Mouse (Mus musculus): ENCODE results near the gene Dusp16. TPM values are rescaled to one million over a fixed set of nuclear protein-coding genes. Genes with fewer than 3 reads are reported as not detected.
"Not testable (repeated sequence)": the region's sequence is repeated elsewhere in the genome, so short reads cannot be mapped to it uniquely, and the experiment has no call there.

The Dusp16 gene
- polyA plus RNA-seq, 1 experiment from 2014 or later: 11.0 TPM

DNA sequence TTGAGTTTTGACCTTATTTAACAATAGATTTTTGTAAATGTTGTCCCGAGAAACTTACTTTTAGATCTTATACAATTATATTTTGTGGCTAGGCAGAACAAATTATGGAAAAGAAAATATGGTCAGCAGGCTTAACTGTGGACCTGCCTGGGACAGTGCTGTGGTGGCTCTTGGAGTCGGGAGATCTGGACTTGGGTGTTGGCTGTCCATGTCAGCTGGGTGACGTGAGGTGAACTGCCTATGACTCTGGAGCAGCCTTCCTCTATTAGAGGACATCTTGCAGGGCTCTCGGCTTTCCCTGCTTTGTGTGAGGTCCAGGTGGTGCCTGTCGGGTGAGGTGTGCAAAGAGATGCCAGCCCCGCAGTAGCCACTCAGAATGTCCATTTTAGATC is 91.2 kb downstream of the Dusp16 start:
- 91% methylated on average over 6 of the region's 6 CpGs for WGBS
- no peak overlapping the region for H3K27ac ChIP-seq
- H3K27me3 ChIP-seq (replicated peaks): no peaks in the 10 kb centered on the region
- H3K4me2 ChIP-seq (replicated peaks): no peak overlapping the region
- peaks cover 7% of the 10 kb centered on the region; the same call in 1 of the 2 replicates for H3K4me1 ChIP-seq
- no peak for ATAC-seq (ENCODE audit: low FRiP score, low read depth)
- H3K4me3 ChIP-seq: no peak overlapping the region
- H3K36me3 ChIP-seq: no peaks in the 10 kb centered on the region
- no peak overlapping the region for H3K9ac ChIP-seq
- no peaks in the 10 kb centered on the region for H3K9me3 ChIP-seq

GRCm38 (mm10) chr6:134700451-134701210 is 91.8 kb downstream of the Dusp16 start:
- H3K27me3 ChIP-seq (replicated peaks): no peaks in the 10 kb centered on the region
- H3K36me3 ChIP-seq: no peaks in the 10 kb centered on the region
- H3K4me1 ChIP-seq: peaks cover 7% of the 10 kb centered on the region; the same call in 1 of the 2 replicates
- no peaks in the 10 kb centered on the region for H3K9me3 ChIP-seq
- no peak for ATAC-seq (ENCODE audit: low FRiP score, low read depth)
- H3K27ac ChIP-seq: no peak overlapping the region
- no peak overlapping the region for H3K4me3 ChIP-seq
- no peak overlapping the region for H3K9ac ChIP-seq
- H3K4me2 ChIP-seq (replicated peaks): no peak overlapping the region
- 57% methylated on average over 8 of the region's 8 CpGs for WGBS

GRCm38 (mm10) chr6:134698243-134698642 is 94.2 kb downstream of the Dusp16 start:
- Histone ChIP-seq H3K27ac (no peak overlapping the region), H3K36me3 (no peaks in the 10 kb centered on the region), H3K4me3 (no peak overlapping the region), H3K4me1 (peaks cover 7% of the 10 kb centered on the region; the same call in 1 of the 2 replicates), H3K9me3 (no peaks in the 10 kb centered on the region), H3K9ac (no peak overlapping the region), H3K27me3 (replicated peaks) (no peaks in the 10 kb centered on the region), H3K4me2 (replicated peaks) (no peak overlapping the region)
- no peak for ATAC-seq (ENCODE audit: low FRiP score, low read depth)
- WGBS: 91% methylated on average over 5 of the region's 5 CpGs

DNA sequence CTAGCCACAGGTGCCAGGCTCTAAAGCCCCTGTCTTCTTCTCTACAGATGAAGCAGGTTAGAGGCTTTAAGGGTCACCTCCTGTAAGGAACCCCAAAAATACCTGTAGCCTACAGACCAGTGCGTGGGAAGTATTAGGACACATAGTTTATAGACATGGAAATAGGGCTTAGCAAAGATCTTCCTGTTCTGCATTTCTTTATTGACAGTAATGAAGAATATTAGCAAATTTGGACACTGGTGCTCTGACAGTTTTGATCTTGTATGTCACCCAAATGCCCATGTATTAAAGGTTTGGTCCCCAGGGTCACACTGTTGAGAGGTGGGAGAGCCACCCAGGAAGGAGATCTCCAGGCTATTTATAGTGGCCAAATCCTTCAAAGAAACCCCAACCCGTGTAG is 95.9 kb downstream of the Dusp16 start:
- no peak for ATAC-seq (ENCODE audit: low FRiP score, low read depth)
- Histone ChIP-seq H3K4me3 (no peak overlapping the region), H3K27ac (no peak overlapping the region), H3K27me3 (replicated peaks) (no peaks in the 10 kb centered on the region), H3K36me3 (no peaks in the 10 kb centered on the region), H3K9me3 (no peaks in the 10 kb centered on the region), H3K9ac (no peak overlapping the region), H3K4me1 (peaks cover 7% of the 10 kb centered on the region; the same call in 1 of the 2 replicates), H3K4me2 (replicated peaks) (no peak overlapping the region)
- WGBS: 82% methylated on average over 2 of the region's 2 CpGs

DNA sequence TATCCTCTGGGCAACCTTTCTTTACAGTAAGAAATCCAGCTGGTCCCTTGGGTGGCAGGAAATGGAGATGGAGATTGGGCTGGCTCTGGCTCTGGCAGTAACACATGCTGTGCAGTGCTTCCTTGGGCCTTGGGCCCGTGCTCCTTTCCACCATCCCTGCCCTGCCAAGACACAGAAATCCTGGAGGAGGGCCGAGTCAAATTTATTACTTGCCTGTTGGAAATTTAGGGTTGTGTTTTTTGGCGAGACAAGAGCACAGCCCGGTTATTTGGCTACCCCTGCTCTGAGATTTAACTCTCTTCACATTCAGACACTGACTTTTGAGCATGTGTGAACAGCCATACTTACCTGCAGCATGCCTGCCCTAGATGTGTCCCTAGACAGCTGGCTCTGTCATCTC is 96.3 kb downstream of the Dusp16 start:
- Histone ChIP-seq H3K27ac (no peak overlapping the region), H3K9ac (no peak overlapping the region), H3K4me3 (no peak overlapping the region), H3K4me1 (peaks cover 7% of the 10 kb centered on the region; the same call in 1 of the 2 replicates), H3K27me3 (replicated peaks) (no peaks in the 10 kb centered on the region), H3K9me3 (no peaks in the 10 kb centered on the region), H3K4me2 (replicated peaks) (no peak overlapping the region), H3K36me3 (no peaks in the 10 kb centered on the region)
- no peak for ATAC-seq (ENCODE audit: low FRiP score, low read depth)
- WGBS: 68% methylated on average over 4 of the region's 4 CpGs

GRCm38 (mm10) chr6:134695625-134696024 is 96.8 kb downstream of the Dusp16 start:
- no peak overlapping the region for H3K9ac ChIP-seq
- H3K27me3 ChIP-seq (replicated peaks): no peaks in the 10 kb centered on the region
- H3K4me2 ChIP-seq (replicated peaks): no peak overlapping the region
- H3K4me1 ChIP-seq: 0 out of 2 replicates have a peak, but pooled peaks cover 2% of the 10 kb centered on the region
- H3K4me3 ChIP-seq: no peak overlapping the region
- no peak overlapping the region for H3K27ac ChIP-seq
- no peaks in the 10 kb centered on the region for H3K9me3 ChIP-seq
- WGBS: 87% methylated on average over 3 of the region's 3 CpGs
- no peak for ATAC-seq (ENCODE audit: low FRiP score, low read depth)
- no peaks in the 10 kb centered on the region for H3K36me3 ChIP-seq

- no peak overlapping the region for H3K4me2 ChIP-seq (replicated peaks)
- no peaks in the 10 kb centered on the region for H3K36me3 ChIP-seq
- 94% methylated on average over 3 of the region's 3 CpGs for WGBS
- ATAC-seq (ENCODE audit: low FRiP score, low read depth): no peak
- no peak overlapping the region for H3K9ac ChIP-seq
- no peaks in the 10 kb centered on the region for H3K27me3 ChIP-seq (replicated peaks)
- no peak overlapping the region for H3K27ac ChIP-seq
- no peaks in the 10 kb centered on the region for H3K4me1 ChIP-seq
- H3K4me3 ChIP-seq: no peak overlapping the region
- H3K9me3 ChIP-seq: no peaks in the 10 kb centered on the region
Measured at GRCm38 (mm10) chr6:134694988-134695387, 97.4 kb downstream of the Dusp16 start.

DNA sequence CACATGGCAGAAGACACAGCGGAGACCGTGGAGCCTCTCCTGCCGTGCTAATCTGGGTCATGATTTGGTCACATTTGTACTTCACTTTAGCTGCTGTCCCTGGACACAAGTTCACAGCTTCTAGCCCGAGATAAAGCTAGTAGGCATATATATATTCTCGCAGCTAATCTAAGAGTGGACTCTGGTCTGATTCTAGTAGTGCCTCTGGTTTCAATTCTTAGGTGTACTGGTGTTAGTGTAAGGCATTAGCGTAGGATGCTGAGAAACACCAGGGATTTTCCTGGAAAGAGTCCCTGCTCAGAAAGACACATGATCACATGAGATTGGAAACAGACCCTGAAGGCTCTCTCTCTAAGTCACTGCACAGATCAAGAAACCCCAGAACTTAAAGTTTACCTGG is 97.9 kb downstream of the Dusp16 start:
- Histone ChIP-seq H3K36me3 (no peaks in the 10 kb centered on the region), H3K27ac (no peak overlapping the region), H3K4me3 (no peak overlapping the region), H3K4me2 (replicated peaks) (no peak overlapping the region), H3K4me1 (no peaks in the 10 kb centered on the region), H3K9me3 (no peaks in the 10 kb centered on the region), H3K9ac (no peak overlapping the region), H3K27me3 (replicated peaks) (no peaks in the 10 kb centered on the region)
- no peak for ATAC-seq (ENCODE audit: low FRiP score, low read depth)
- 89% methylated on average over 6 of the region's 6 CpGs for WGBS

DNA sequence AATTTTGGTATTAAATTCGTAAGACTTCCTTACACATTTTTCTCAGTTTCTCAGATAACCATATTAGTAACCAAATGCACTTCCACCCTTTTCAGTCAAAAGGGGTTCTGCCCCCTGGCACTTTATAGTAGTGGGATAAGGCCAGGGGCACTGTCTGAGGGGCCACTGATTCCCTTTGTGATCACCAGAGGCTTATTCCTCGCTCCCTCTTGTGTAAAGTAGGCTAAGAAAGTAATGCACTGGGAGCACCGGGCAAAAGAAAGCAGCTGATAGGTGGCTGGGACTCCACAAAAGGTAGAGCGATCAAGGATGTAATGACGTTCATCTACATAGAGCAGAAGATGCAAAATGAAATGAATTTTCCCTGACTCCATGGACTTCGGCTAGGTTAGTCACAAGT is 106.9 kb downstream of the Dusp16 start:
- Histone ChIP-seq H3K27ac (no peak overlapping the region), H3K4me2 (replicated peaks) (no peak overlapping the region), H3K9me3 (no peaks in the 10 kb centered on the region), H3K4me3 (no peak overlapping the region), H3K36me3 (no peaks in the 10 kb centered on the region), H3K9ac (no peak overlapping the region), H3K27me3 (replicated peaks) (no peaks in the 10 kb centered on the region), H3K4me1 (no peaks in the 10 kb centered on the region)
- 90% methylated on average over 6 of the region's 6 CpGs for WGBS
- ATAC-seq (ENCODE audit: low FRiP score, low read depth): no peak

- Histone ChIP-seq H3K4me3 (no peak overlapping the region), H3K9ac (no peak overlapping the region), H3K27me3 (replicated peaks) (no peaks in the 10 kb centered on the region), H3K4me1 (no peaks in the 10 kb centered on the region), H3K4me2 (replicated peaks) (no peak overlapping the region), H3K36me3 (no peaks in the 10 kb centered on the region), H3K9me3 (no peaks in the 10 kb centered on the region), H3K27ac (no peak overlapping the region)
- no peak for ATAC-seq (ENCODE audit: low FRiP score, low read depth)
- 65% methylated on average over 2 of the region's 2 CpGs for WGBS
Measured at GRCm38 (mm10) chr6:134685040-134685439, 107.4 kb downstream of the Dusp16 start.

DNA sequence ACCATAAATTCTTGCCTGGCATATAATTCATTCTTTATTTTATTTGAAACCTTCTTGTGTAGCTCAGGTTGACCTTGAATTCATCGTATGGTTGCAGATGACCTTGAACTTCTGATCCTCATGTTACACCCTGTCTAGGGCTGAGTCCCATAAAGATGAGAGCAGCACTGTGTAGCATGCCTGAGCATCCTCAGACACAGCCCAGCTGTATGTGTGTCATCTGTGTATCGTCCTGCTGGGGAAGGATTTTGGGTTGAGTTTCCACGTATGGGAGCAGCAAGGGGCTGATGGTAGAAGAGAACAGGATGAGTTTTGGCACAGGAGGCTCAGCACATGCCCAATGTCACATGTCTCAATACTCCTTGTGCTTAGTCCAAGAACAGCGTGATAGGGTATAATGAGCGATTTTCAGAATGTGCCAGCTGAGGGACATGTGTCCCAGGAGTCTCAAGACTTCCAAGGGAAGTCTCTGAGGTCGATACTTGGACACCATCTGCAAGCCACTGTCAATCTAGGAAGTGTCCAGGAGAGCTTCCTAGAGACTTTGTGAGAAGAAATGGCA is 108.0 kb downstream of the Dusp16 start:
- Histone ChIP-seq H3K36me3 (no peaks in the 10 kb centered on the region), H3K4me3 (no peak overlapping the region), H3K4me1 (no peaks in the 10 kb centered on the region), H3K9me3 (no peaks in the 10 kb centered on the region), H3K27ac (no peak overlapping the region), H3K9ac (no peak overlapping the region), H3K4me2 (replicated peaks) (no peak overlapping the region), H3K27me3 (replicated peaks) (no peaks in the 10 kb centered on the region)
- WGBS: 82% methylated on average over 6 of the region's 6 CpGs
- ATAC-seq (ENCODE audit: low FRiP score, low read depth): no peak

GRCm38 (mm10) chr6:134679330-134679729 is 113.1 kb downstream of the Dusp16 start:
- not testable (repeated sequence) for H3K27ac ChIP-seq; H3K9me3 ChIP-seq; H3K4me1 ChIP-seq; ATAC-seq (ENCODE audit: low FRiP score, low read depth); H3K4me3 ChIP-seq; H3K4me2 ChIP-seq (replicated peaks); H3K36me3 ChIP-seq; H3K9ac ChIP-seq; H3K27me3 ChIP-seq (replicated peaks)
- WGBS: 94% methylated on average over 4 of the region's 4 CpGs

DNA sequence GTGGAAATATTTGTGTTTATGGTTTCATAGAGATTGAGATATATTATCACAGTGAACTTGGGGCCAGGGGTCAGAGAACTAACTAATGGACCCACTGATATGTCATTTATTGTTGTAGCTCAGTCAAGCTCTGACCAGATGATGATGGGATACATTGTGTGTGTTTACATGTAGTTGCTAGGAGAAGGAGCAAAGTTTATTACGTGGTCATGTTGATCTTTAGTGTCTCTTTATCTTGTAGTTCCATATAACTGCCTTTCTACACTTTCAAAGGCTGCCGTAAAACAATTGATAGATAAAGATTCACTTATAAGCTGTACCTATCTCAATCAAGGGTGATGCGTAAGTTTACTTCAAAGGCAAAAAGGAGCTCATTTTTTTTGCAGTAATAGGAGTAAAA is 114.4 kb downstream of the Dusp16 start:
- ATAC-seq (ENCODE audit: low FRiP score, low read depth): no peak
- H3K27me3 ChIP-seq (replicated peaks): no peaks in the 10 kb centered on the region
- H3K4me2 ChIP-seq (replicated peaks): no peak overlapping the region
- H3K4me1 ChIP-seq: no peaks in the 10 kb centered on the region
- no peak overlapping the region for H3K27ac ChIP-seq
- 81% methylated on average over 3 of the region's 3 CpGs for WGBS
- H3K9ac ChIP-seq: no peak overlapping the region
- no peaks in the 10 kb centered on the region for H3K9me3 ChIP-seq
- no peak overlapping the region for H3K4me3 ChIP-seq
- H3K36me3 ChIP-seq: no peaks in the 10 kb centered on the region
